Mouse (Mus musculus) left cerebral cortex, adult 18-20 months (tissue): Measurements from ENCODE around the gene Wdfy3. TPM values are rescaled to one million over a fixed set of nuclear protein-coding genes. Genes with fewer than 3 reads are reported as not detected.
A peak's percentile ranks its signal among the peaks of the same experiment; 100 is the strongest.
"Not testable (repeated sequence)": the region's sequence is repeated elsewhere in the genome, so short reads cannot be mapped to it uniquely, and the experiment has no call there.

Experiments
- DNase-seq, 2 experiments: peaks; one replicate each; pipeline ENCODE4 v3.0.0; 2021 to 2022; ENCODE audit warnings: low spot score in 2 of 2, mixed read lengths in 1 of 2
- long read RNA-seq, 2 experiments: library from polyadenylated mRNA; stranded (forward); transcript quantifications; one replicate each; pipeline ENCODE4 v2.0.0; 2021
- total RNA-seq, 2 experiments: library from RNA; stranded (reverse); gene quantifications; 2 replicates each; pipeline ENCODE4 v1.2.3; 2021

Gene Wdfy3
- 100 to 1,000 TPM; 127 TPM for total RNA-seq
- long read RNA-seq, experiment 1, partial matches to known transcripts, result 7 of 24 reads
- long read RNA-seq, experiment 1, other reads (novel, unspliced or antisense), result 16 of 24 reads
- long read RNA-seq, experiment 2, partial matches to known transcripts, result 8 of 16 reads
- long read RNA-seq, experiment 2, other reads (novel, unspliced or antisense), result 8 of 16 reads

- peak; percentile 87 to 93 for DNase-seq
Measured at GRCm38 (mm10) chr5:102069767-102070413, at the start of gene Wdfy3. Gene Wdfy3, minus strand, starts transcription at chr5:102069921.

- peak; percentile 18 to 31 for DNase-seq
Measured at GRCm38 (mm10) chr5:102113009-102113408, 43.3 kb upstream of the Wdfy3 start.

- no peak for DNase-seq
Measured at GRCm38 (mm10) chr5:102112034-102112433, 42.3 kb upstream of the Wdfy3 start.

GRCm38 (mm10) chr5:102110031-102110430 lies 40.3 kb upstream of the Wdfy3 start:
- DNase-seq, result peak; percentile 85 to 86

GRCm38 (mm10) chr5:102105919-102106318 lies 36.2 kb upstream of the Wdfy3 start:
- no peak for DNase-seq

GRCm38 (mm10) chr5:102101815-102102214 lies 32.1 kb upstream of the Wdfy3 start:
- not testable (repeated sequence) for DNase-seq

- DNase-seq, result no peak
Measured at GRCm38 (mm10) chr5:102100246-102101241, 30.8 kb upstream of the Wdfy3 start.

GRCm38 (mm10) chr5:102095576-102095975 lies 25.9 kb upstream of the Wdfy3 start:
- no peak for DNase-seq

GRCm38 (mm10) chr5:102090686-102091085 lies 21.0 kb upstream of the Wdfy3 start:
- DNase-seq, result no peak

- peak; percentile 25 to 41 for DNase-seq
Measured at GRCm38 (mm10) chr5:102084737-102085705, 15.3 kb upstream of the Wdfy3 start.

- peak; percentile 65 to 86 for DNase-seq
Measured at GRCm38 (mm10) chr5:102074086-102074485, 4.4 kb upstream of the Wdfy3 start.

GRCm38 (mm10) chr5:102072057-102072456 lies 2.3 kb upstream of the Wdfy3 start:
- DNase-seq, result no peak

- DNase-seq, result no peak
Measured at GRCm38 (mm10) chr5:102071241-102071640, 1.5 kb upstream of the Wdfy3 start.

- DNase-seq, result no peak
Measured at GRCm38 (mm10) chr5:102070788-102071187, 1.1 kb upstream of the Wdfy3 start.

GRCm38 (mm10) chr5:102070414-102070768 lies 670 bp upstream of the Wdfy3 start:
- no peak for DNase-seq

GRCm38 (mm10) chr5:102069051-102069766 lies 512 bp downstream of the Wdfy3 start:
- DNase-seq, result peak; percentile 41 to 64

GRCm38 (mm10) chr5:102066458-102066857 lies 3.3 kb downstream of the Wdfy3 start:
- DNase-seq, result no peak

GRCm38 (mm10) chr5:102063013-102063752 lies 6.5 kb downstream of the Wdfy3 start:
- DNase-seq, result no peak

- no peak for DNase-seq
Measured at GRCm38 (mm10) chr5:102061816-102062215, 7.9 kb downstream of the Wdfy3 start.
